Mouse (Mus musculus) lung, embryonic 14.5 days (tissue): ENCODE results near the gene Lsm11. TPM values are rescaled to one million over a fixed set of nuclear protein-coding genes. Genes with fewer than 3 reads are reported as not detected.

Source experiments
- ATAC-seq: fragments of 200-750 bp; cut with Nextera tagmentation; 2 replicates; pipeline ENCODE4 v1.8.0; 2017; ENCODE audit warnings: mild to moderate bottlenecking, moderate TSS enrichment, moderate library complexity; ENCODE audit not compliant: insufficient read depth
- DNase-seq: peaks from one replicate; pipeline ENCODE4 v3.0.0-alpha.2; 2015
- H3K27ac ChIP-seq: fragments of 300-500 bp; sonication (generic); 2 replicates; pipeline ENCODE4 v1.5.1; 2014; ENCODE audit warnings: low read depth, mild to moderate bottlenecking, moderate library complexity
- H3K27me3 ChIP-seq: fragments of 300-500 bp; sonication (generic); 2 replicates; pipeline ENCODE4 v1.6.1; 2014; ENCODE audit warnings: low read length, control low read depth; ENCODE audit not compliant: insufficient read depth
- H3K36me3 ChIP-seq: fragments of 300-500 bp; sonication (generic); 2 replicates; pipeline ENCODE4 v1.6.1; 2014; ENCODE audit warnings: control low read depth; ENCODE audit not compliant: insufficient read depth
- H3K4me1 ChIP-seq: fragments of 300-500 bp; sonication (generic); 2 replicates; pipeline ENCODE4 v1.6.1; 2014; ENCODE audit warnings: antibody characterized with exemption, control low read depth; ENCODE audit not compliant: insufficient read depth
- H3K4me2 ChIP-seq: fragments of 300-500 bp; sonication (generic); 2 replicates; pipeline ENCODE4 v1.6.1; 2014; ENCODE audit warnings: mild to moderate bottlenecking
- H3K4me3 ChIP-seq: fragments of 300-500 bp; sonication (generic); 2 replicates; pipeline ENCODE4 v1.5.1; 2014; ENCODE audit warnings: low read depth, low read length
- H3K9ac ChIP-seq: fragments of 300-500 bp; sonication (generic); 2 replicates; pipeline ENCODE4 v1.6.1; 2014
- H3K9me3 ChIP-seq: fragments of 300-500 bp; sonication (generic); 2 replicates; pipeline ENCODE4 v1.6.1; 2016; ENCODE audit warnings: low read depth, low read length, control low read depth
- CTCF ChIP-seq: IDR thresholded peaks from 2 replicates; pipeline ENCODE4 v1.5.1; 2016; ENCODE audit warnings: antibody characterized with exemption, low read depth
- WGBS: fragments of 180-500 bp; shearing (Covaris S2); extraction: QIAGEN DNeasy Blood & Tissue Kit; methylation state at CpG from one replicate; pipeline ENCODE4 v1.1.7; 2014; 5-methylcytosine and 5-hydroxymethylcytosine counted together
- polyA plus RNA-seq: library from polyadenylated mRNA; unstranded; fragments of >200 nt; fragmentation: Nextera tagmentation; extraction: Ambion mirVana; gene quantifications from 2 replicates; pipeline ENCODE4 v1.2.1, GENCODE M21; 2014

Lsm11 gene
- polyA plus RNA-seq, 1 experiment from 2014 or later, result 9.9 TPM

- TF ChIP-seq CTCF, result no peak
- DNase-seq (no peak), ATAC-seq (no peak)
- Histone ChIP-seq H3K27me3 (no peaks in the 10 kb centered on the region), H3K36me3 (no peaks in the 10 kb centered on the region), H3K9ac (no peak overlapping the region), H3K27ac (no peak overlapping the region), H3K4me1 (no peaks in the 10 kb centered on the region), H3K4me2 (no peak overlapping the region), H3K9me3 (no peaks in the 10 kb centered on the region), H3K4me3 (no peak overlapping the region)
- 76% methylated on average over 5 of the region's 5 CpGs for WGBS
Observed at GRCm38 (mm10) chr11:45973635-45974034, 28.9 kb upstream of the Lsm11 start.

- DNase-seq (no peak), ATAC-seq (no peak)
- Histone ChIP-seq H3K9me3 (no peaks in the 10 kb centered on the region), H3K4me2 (no peak overlapping the region), H3K27me3 (no peaks in the 10 kb centered on the region), H3K27ac (no peak overlapping the region), H3K9ac (no peak overlapping the region), H3K36me3 (no peaks in the 10 kb centered on the region), H3K4me3 (no peak overlapping the region), H3K4me1 (no peaks in the 10 kb centered on the region)
- WGBS, result 83% methylated on average over 3 of the region's 3 CpGs
- no peak for TF ChIP-seq CTCF
Observed at GRCm38 (mm10) chr11:45968466-45968865, 23.7 kb upstream of the Lsm11 start.

GRCm38 (mm10) chr11:45966896-45967295, 22.2 kb upstream of the Lsm11 start:
- Histone ChIP-seq H3K4me3 (no peak overlapping the region), H3K9ac (no peak overlapping the region), H3K36me3 (no peaks in the 10 kb centered on the region), H3K27ac (no peak overlapping the region), H3K27me3 (no peaks in the 10 kb centered on the region), H3K4me2 (no peak overlapping the region), H3K9me3 (no peaks in the 10 kb centered on the region), H3K4me1 (no peaks in the 10 kb centered on the region)
- no peak for DNase-seq
- TF ChIP-seq CTCF, result no peak
- no peak for ATAC-seq
- WGBS, result 73% methylated on average over 4 of the region's 4 CpGs

GRCm38 (mm10) chr11:45960003-45960402, 15.3 kb upstream of the Lsm11 start:
- no peak overlapping the region for H3K4me3 ChIP-seq
- no peaks in the 10 kb centered on the region for H3K36me3 ChIP-seq
- H3K27ac ChIP-seq, result no peak overlapping the region
- no peaks in the 10 kb centered on the region for H3K27me3 ChIP-seq
- DNase-seq (no peak), ATAC-seq (no peak)
- TF ChIP-seq CTCF, result no peak; the same call in 1 of the 2 replicates
- H3K4me1 ChIP-seq, result no peaks in the 10 kb centered on the region
- H3K4me2 ChIP-seq, result no peak overlapping the region
- WGBS, result 79% methylated on average over 5 of the region's 5 CpGs
- no peak overlapping the region for H3K9ac ChIP-seq
- no peaks in the 10 kb centered on the region for H3K9me3 ChIP-seq

- Histone ChIP-seq H3K4me2 (no peak overlapping the region), H3K27ac (no peak overlapping the region), H3K9me3 (no peaks in the 10 kb centered on the region), H3K4me3 (no peak overlapping the region), H3K27me3 (no peaks in the 10 kb centered on the region), H3K4me1 (no peaks in the 10 kb centered on the region), H3K36me3 (no peaks in the 10 kb centered on the region), H3K9ac (no peak overlapping the region)
- peak; percentile 68 for DNase-seq
- WGBS, result 84% methylated on average over 3 of the region's 3 CpGs
- ATAC-seq, result no peak
- TF ChIP-seq CTCF, result peak; percentile 35
Observed at GRCm38 (mm10) chr11:45959598-45959997, 14.9 kb upstream of the Lsm11 start.

- Histone ChIP-seq H3K27ac (peak within 1 kb of the TSS; percentile 54; the same call in 1 of the 2 replicates), H3K4me1 (no peaks in the 10 kb centered on the region), H3K9me3 (no peaks in the 10 kb centered on the region), H3K9ac (peak within 1 kb of the TSS; percentile 54), H3K4me2 (peak within 1 kb of the TSS; percentile 66), H3K27me3 (no peaks in the 10 kb centered on the region), H3K36me3 (peaks cover 12% of the 10 kb centered on the region; the same call in 1 of the 2 replicates), H3K4me3 (peak within 1 kb of the TSS; percentile 64)
- whole genome bisulfite sequencing, result 1% methylated on average over 32 of the region's 32 CpGs
- peak; percentile 98 for DNase-seq
- peak; percentile 99 for ATAC-seq
- TF ChIP-seq CTCF, result no peak
Observed at GRCm38 (mm10) chr11:45955127-45955627, 10.4 kb upstream of the Lsm11 start, which contains the start of gene Thg1l. Thg1l (minus strand) TSS chr11:45955494.

- Histone ChIP-seq H3K27ac (no peak overlapping the region), H3K36me3 (peaks cover 29% of the 10 kb centered on the region; the same call in 1 of the 2 replicates), H3K9ac (no peak overlapping the region), H3K9me3 (no peaks in the 10 kb centered on the region), H3K4me1 (peaks cover 12% of the 10 kb centered on the region; the same call in 1 of the 2 replicates), H3K4me3 (no peak overlapping the region), H3K27me3 (no peaks in the 10 kb centered on the region), H3K4me2 (no peak overlapping the region)
- WGBS, result 82% methylated on average over 2 of the region's 2 CpGs
- ATAC-seq, result no peak
- DNase-seq, result no peak
- no peak for TF ChIP-seq CTCF
Observed at GRCm38 (mm10) chr11:45947491-45947890, 2.8 kb upstream of the Lsm11 start.
